Mouse (Mus musculus) cerebellum, adult 2 months (tissue): Measurements from ENCODE around the gene Gm10181. TPM values are rescaled to one million over a fixed set of nuclear protein-coding genes. Genes with fewer than 3 reads are reported as not detected.

Experiments used
- DNase-seq, 2 experiments: peaks; one replicate each; pipeline ENCODE4 v3.0.0; 2021
- H3K27ac ChIP-seq: fragments of 200-500 bp; 2 replicates; pipeline ENCODE4 v1.5.1; 2012; ENCODE audit warnings: low read length, control low read depth, inconsistent platforms; ENCODE audit not compliant: insufficient read depth
- H3K27me3 ChIP-seq: fragments of 200-500 bp; 2 replicates; pipeline ENCODE4 v1.6.1; 2012; ENCODE audit warnings: inconsistent platforms, mild to moderate bottlenecking, low read length, moderate library complexity; ENCODE audit not compliant: control insufficient read depth, insufficient read depth
- H3K4me1 ChIP-seq: fragments of 200-500 bp; 2 replicates; pipeline ENCODE4 v1.6.1; 2011; ENCODE audit warnings: low read length; ENCODE audit not compliant: control insufficient read depth, insufficient read depth
- H3K4me3 ChIP-seq: fragments of 200-500 bp; replicated peaks from 2 replicates; pipeline ENCODE3; 2011; ENCODE audit warnings: mild to moderate bottlenecking, low read depth, low read length, control low read depth; ENCODE audit not compliant: insufficient read depth
- CTCF ChIP-seq: fragments of 200-500 bp; IDR thresholded peaks from 2 replicates; pipeline ENCODE4 v1.5.1; 2011; ENCODE audit warnings: low read depth, mild to moderate bottlenecking, control low read depth, low read length, moderate library complexity, borderline replicate concordance; ENCODE audit not compliant: insufficient read depth
- POLR2A ChIP-seq: fragments of 200-500 bp; IDR thresholded peaks from 2 replicates; pipeline ENCODE4 v1.6.1; 2011; ENCODE audit warnings: low read length, control low read depth, borderline replicate concordance; ENCODE audit not compliant: insufficient read depth
- WGBS: fragments of 180-500 bp; shearing (Covaris S2); methylation state at CpG from one replicate; pipeline ENCODE4 v1.1.7; 2018; 5-methylcytosine and 5-hydroxymethylcytosine counted together
- polyA plus RNA-seq: library from polyadenylated mRNA; depleted of rRNA; stranded (reverse); fragments of >200 nt; gene quantifications from 2 replicates; pipeline ENCODE4 v1.2.3, GENCODE M21; 2012; rRNA removed

The Gm10181 gene
- polyA plus RNA-seq, 1 experiment, result not detected

- no peak overlapping the region for H3K4me3 ChIP-seq
- H3K27me3 ChIP-seq, result no peaks in the 10 kb centered on the region
- H3K27ac ChIP-seq, result no peak overlapping the region
- H3K4me1 ChIP-seq, result no peaks in the 10 kb centered on the region
- 100% methylated on average over 2 of the region's 2 CpGs for WGBS
- TF ChIP-seq CTCF, result no peak
- no peak for TF ChIP-seq POLR2A
- no peak for DNase-seq
Observed at GRCm38 (mm10) chr9:25124048-25124447, 34.8 kb downstream of the Gm10181 start.

GRCm38 (mm10) chr9:25132253-25132652, 43.0 kb downstream of the Gm10181 start:
- Histone ChIP-seq H3K4me3 (no peak overlapping the region), H3K4me1 (no peaks in the 10 kb centered on the region; the same call in 1 of the 2 replicates), H3K27me3 (no peaks in the 10 kb centered on the region), H3K27ac (no peak overlapping the region)
- TF ChIP-seq CTCF (no peak), POLR2A (no peak)
- DNase-seq, result no peak

- no peak for TF ChIP-seq POLR2A
- no peak for TF ChIP-seq CTCF
- 45% methylated on average over 4 of the region's 4 CpGs for WGBS
- H3K27ac ChIP-seq, result no peak overlapping the region
- H3K4me1 ChIP-seq, result no peaks in the 10 kb centered on the region; the same call in 1 of the 2 replicates
- no peak overlapping the region for H3K4me3 ChIP-seq
- H3K27me3 ChIP-seq, result no peaks in the 10 kb centered on the region
- no peak for DNase-seq
Observed at GRCm38 (mm10) chr9:25132920-25133319, 43.7 kb downstream of the Gm10181 start.

- no peak overlapping the region for H3K4me3 ChIP-seq
- H3K4me1 ChIP-seq, result peaks cover 3% of the 10 kb centered on the region; the same call in 1 of the 2 replicates
- no peak for TF ChIP-seq POLR2A
- no peak for DNase-seq
- no peaks in the 10 kb centered on the region for H3K27me3 ChIP-seq
- WGBS, result 94% methylated on average over 1 of the region's 1 CpGs
- no peak overlapping the region for H3K27ac ChIP-seq
Observed at GRCm38 (mm10) chr9:25138900-25139299, 49.7 kb downstream of the Gm10181 start.

Other genes starting within 250 kb of the Gm10181 start
- 39.7 and 43.3 TPM in 2 replicates for gene Herpud2, start 62.4 kb downstream of the Gm10181 start, polyA plus RNA-seq
- 225 and 240 TPM in 2 replicates for gene Sept7, start 163.0 kb downstream of the Gm10181 start, polyA plus RNA-seq